Mouse (Mus musculus) bone marrow, adult 2 months (tissue): ENCODE measurements around the gene Fes. TPM values are rescaled to one million over a fixed set of nuclear protein-coding genes. Genes with fewer than 3 reads are reported as not detected.

Experiments
- H3K27ac ChIP-seq: fragments of 200-500 bp; 2 replicates; pipeline ENCODE4 v1.5.1; 2012; ENCODE audit warnings: low read depth, mild to moderate bottlenecking, control low read depth, inconsistent platforms, low read length; ENCODE audit not compliant: control insufficient read depth, poor library complexity, insufficient read depth
- H3K4me1 ChIP-seq: fragments of 200-500 bp; 2 replicates; pipeline ENCODE4 v1.6.1; 2011; ENCODE audit warnings: low read length; ENCODE audit not compliant: control insufficient read depth, insufficient read depth
- H3K4me3 ChIP-seq: fragments of 200-500 bp; replicated peaks from 2 replicates; pipeline ENCODE3; 2011; ENCODE audit warnings: mild to moderate bottlenecking, low read depth, low read length, control low read depth; ENCODE audit not compliant: control insufficient read depth
- CTCF ChIP-seq: fragments of 200-500 bp; IDR thresholded peaks from 2 replicates; pipeline ENCODE4 v1.5.1; 2011; ENCODE audit warnings: low read length, control low read depth; ENCODE audit not compliant: control insufficient read depth, insufficient read depth
- POLR2A ChIP-seq: fragments of 200-500 bp; IDR thresholded peaks from 2 replicates; pipeline ENCODE4 v1.6.1; 2011; ENCODE audit warnings: low read depth, mild to moderate bottlenecking, control low read depth, low read length, borderline replicate concordance; ENCODE audit not compliant: control insufficient read depth
- WGBS: fragments of 180-500 bp; shearing (Covaris S2); methylation state at CpG from one replicate; pipeline ENCODE4 v1.1.7; 2018; 5-methylcytosine and 5-hydroxymethylcytosine counted together
- polyA plus RNA-seq: library from polyadenylated mRNA; stranded (reverse); fragments of >200 nt; gene quantifications from 2 replicates; pipeline ENCODE4 v1.2.4, GENCODE M21; 2011; ENCODE audit warnings: low replicate concordance; ENCODE audit not compliant: missing spikeins, insufficient read depth, insufficient read length

Fes gene
- polyA plus RNA-seq, 1 experiment = 311 TPM

GRCm38 (mm10) chr7:80421576-80421975 lies 33.8 kb upstream of the Fes start:
- Histone ChIP-seq H3K27ac (no peak overlapping the region), H3K4me1 (peaks cover 7% of the 10 kb centered on the region; the same call in 1 of the 2 replicates), H3K4me3 (no peak overlapping the region)
- WGBS = 85% methylated on average over 6 of the region's 6 CpGs
- TF ChIP-seq CTCF = no peak
- no peak for TF ChIP-seq POLR2A

- 69% methylated on average over 4 of the region's 4 CpGs for WGBS
- peaks cover 2% of the 10 kb centered on the region; the same call in 1 of the 2 replicates for H3K4me1 ChIP-seq
- H3K27ac ChIP-seq = no peak overlapping the region
- TF ChIP-seq POLR2A = no peak
- no peak for TF ChIP-seq CTCF
- H3K4me3 ChIP-seq = no peak overlapping the region
Observed at GRCm38 (mm10) chr7:80420586-80420985, 32.8 kb upstream of the Fes start.

GRCm38 (mm10) chr7:80419278-80419677 lies 31.5 kb upstream of the Fes start:
- Histone ChIP-seq H3K27ac (no peak overlapping the region), H3K4me1 (peaks cover 2% of the 10 kb centered on the region; the same call in 1 of the 2 replicates), H3K4me3 (no peak overlapping the region)
- WGBS = 53% methylated on average over 3 of the region's 3 CpGs
- TF ChIP-seq POLR2A (no peak), CTCF (no peak)

GRCm38 (mm10) chr7:80418036-80418435 lies 30.3 kb upstream of the Fes start:
- Histone ChIP-seq H3K27ac (no peak overlapping the region), H3K4me1 (peaks cover 5% of the 10 kb centered on the region; the same call in 1 of the 2 replicates), H3K4me3 (no peak overlapping the region)
- WGBS = 85% methylated on average over 3 of the region's 3 CpGs
- no peak for TF ChIP-seq CTCF
- TF ChIP-seq POLR2A = no peak

- no peak for TF ChIP-seq CTCF
- TF ChIP-seq POLR2A = no peak
- Histone ChIP-seq H3K4me1 (peaks cover 5% of the 10 kb centered on the region; the same call in 1 of the 2 replicates), H3K4me3 (no peak overlapping the region), H3K27ac (no peak overlapping the region)
Observed at GRCm38 (mm10) chr7:80417601-80418000, 29.9 kb upstream of the Fes start.

GRCm38 (mm10) chr7:80416969-80417368 lies 29.2 kb upstream of the Fes start:
- WGBS = 25% methylated on average over 7 of the region's 7 CpGs
- Histone ChIP-seq H3K4me3 (no peak overlapping the region), H3K4me1 (peaks cover 5% of the 10 kb centered on the region; the same call in 1 of the 2 replicates), H3K27ac (no peak overlapping the region)
- TF ChIP-seq CTCF (no peak), POLR2A (no peak)

- no peak overlapping the region for H3K4me3 ChIP-seq
- H3K27ac ChIP-seq = no peak overlapping the region
- peaks cover 5% of the 10 kb centered on the region; the same call in 1 of the 2 replicates for H3K4me1 ChIP-seq
- 49% methylated on average over 7 of the region's 7 CpGs for WGBS
- TF ChIP-seq POLR2A = no peak
- TF ChIP-seq CTCF = no peak
Observed at GRCm38 (mm10) chr7:80414303-80414855, 26.6 kb upstream of the Fes start.

GRCm38 (mm10) chr7:80413512-80414302 lies 26.0 kb upstream of the Fes start:
- no peak overlapping the region for H3K4me3 ChIP-seq
- H3K4me1 ChIP-seq = peaks cover 5% of the 10 kb centered on the region; the same call in 1 of the 2 replicates
- TF ChIP-seq POLR2A (no peak), CTCF (no peak)
- 60% methylated on average over 9 of the region's 9 CpGs for WGBS
- H3K27ac ChIP-seq = no peak overlapping the region
